Mouse (Mus musculus) liver, adult 2 months (tissue): ENCODE data around the gene Thbs3. TPM values are rescaled to one million over a fixed set of nuclear protein-coding genes. Genes with fewer than 3 reads are reported as not detected.

Experiments
- DNase-seq: peaks from one replicate; pipeline ENCODE4 v3.0.0-alpha.2; 2011; ENCODE audit warnings: low read depth, low spot score; ENCODE audit errors: extremely low read depth
- H3K27ac ChIP-seq: fragments of 200-500 bp; replicated peaks from 2 replicates; pipeline ENCODE4 v1.5.1; 2012; ENCODE audit warnings: low read depth, mild to moderate bottlenecking, control low read depth, inconsistent platforms, low read length; ENCODE audit not compliant: insufficient read depth
- H3K27me3 ChIP-seq: fragments of 200-500 bp; 2 replicates; pipeline ENCODE4 v1.6.1; 2012; ENCODE audit warnings: mild to moderate bottlenecking, moderate library complexity, low read length, inconsistent platforms; ENCODE audit not compliant: control insufficient read depth, insufficient read depth
- H3K36me3 ChIP-seq: fragments of 200-500 bp; 2 replicates; pipeline ENCODE4 v1.6.1; 2012; ENCODE audit warnings: low read length, inconsistent platforms; ENCODE audit not compliant: control insufficient read depth, insufficient read depth
- H3K4me1 ChIP-seq: fragments of 200-500 bp; 2 replicates; pipeline ENCODE4 v1.6.1; 2011; ENCODE audit warnings: low read length; ENCODE audit not compliant: control insufficient read depth, insufficient read depth
- H3K4me3 ChIP-seq: fragments of 200-500 bp; 2 replicates; pipeline ENCODE4 v1.5.1; 2011; ENCODE audit warnings: low read depth, mild to moderate bottlenecking, control low read depth, low read length, moderate library complexity; ENCODE audit not compliant: insufficient read depth
- H3K79me2 ChIP-seq: fragments of 200-500 bp; 2 replicates; pipeline ENCODE4 v1.6.1; 2012; ENCODE audit warnings: inconsistent platforms, mild to moderate bottlenecking, low read length, moderate library complexity; ENCODE audit not compliant: control insufficient read depth, insufficient read depth
- H3K9ac ChIP-seq: fragments of 200-500 bp; 2 replicates; pipeline ENCODE4 v1.6.1; 2012; ENCODE audit warnings: low read depth, mild to moderate bottlenecking, control low read depth, inconsistent platforms, low read length
- CTCF ChIP-seq: fragments of 200-500 bp; IDR thresholded peaks from 2 replicates; pipeline ENCODE4 v1.5.1; 2011; ENCODE audit warnings: low read depth, low read length, control low read depth
- POLR2A ChIP-seq: fragments of 200-500 bp; IDR thresholded peaks from 2 replicates; pipeline ENCODE4 v1.6.1; 2011; ENCODE audit warnings: low read length, control low read depth; ENCODE audit not compliant: insufficient read depth; ENCODE audit errors: extremely low read depth
- WGBS: fragments of 180-500 bp; shearing (Covaris S2); methylation state at CpG from one replicate; pipeline ENCODE4 v1.1.7; 2018; 5-methylcytosine and 5-hydroxymethylcytosine counted together
- polyA plus RNA-seq: library from polyadenylated mRNA; depleted of rRNA; stranded (reverse); fragments of >200 nt; gene quantifications from 2 replicates; pipeline ENCODE4 v1.2.3, GENCODE M21; 2012
- total RNA-seq: library from RNA; depleted of rRNA; stranded (reverse); fragments of >200 nt; gene quantifications from 2 replicates; pipeline ENCODE4 v1.2.3, GENCODE M21; 2014

The Thbs3 gene
- total and polyA plus RNA-seq, 2 experiments = 0.92 to 1.2 TPM

- Histone ChIP-seq H3K4me1 (peaks cover 12% of the 10 kb centered on the region; the same call in 1 of the 2 replicates), H3K27ac (no peak overlapping the region), H3K9ac (no peak overlapping the region), H3K4me3 (0 out of 2 replicates have a peak overlapping the region, but pooled peaks have one; percentile 15), H3K79me2 (no peaks in the 10 kb centered on the region), H3K27me3 (no peaks in the 10 kb centered on the region), H3K36me3 (no peaks in the 10 kb centered on the region)
- 5% methylated on average over 19 of the region's 26 CpGs for WGBS
- TF ChIP-seq POLR2A (no peak), CTCF (no peak)
- no peak for DNase-seq
These were observed 30.2 kb downstream of the Thbs3 start for GRCm38 (mm10) chr3:89244982-89245687.

DNA sequence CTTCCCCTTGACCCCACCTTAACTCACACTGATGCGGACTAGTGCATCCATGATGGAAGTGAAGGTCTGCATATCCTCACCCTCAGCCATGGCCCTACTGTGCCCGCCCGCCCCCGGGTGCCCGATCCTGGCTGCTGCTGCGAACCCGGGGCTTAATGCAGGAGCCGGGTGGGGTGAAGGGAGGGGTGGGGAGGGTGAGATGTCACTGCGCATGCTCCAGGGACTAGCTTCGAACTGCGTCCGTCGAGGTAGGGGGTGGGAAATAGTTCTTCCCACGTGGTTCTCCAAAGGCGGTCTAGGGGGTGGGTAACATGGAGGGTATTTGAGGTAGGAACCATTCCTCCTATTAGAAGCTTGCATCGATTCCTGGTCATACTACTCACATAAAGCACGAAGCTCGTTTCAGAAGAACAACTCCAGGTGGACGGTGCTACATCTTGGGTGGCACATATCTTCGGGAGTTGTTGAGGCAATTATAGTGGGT is 30.8 kb downstream of the Thbs3 start, which contains the start of gene Krtcap2:
Krtcap2 (plus strand) TSS at position 279 of the 484 bp plus-strand sequence.
- WGBS = 6% methylated on average over 20 of the region's 20 CpGs

GRCm38 (mm10) chr3:89246261-89247100 is 31.5 kb downstream of the Thbs3 start, which contains the start of gene Trim46:
Gene Trim46, minus strand, starts transcription at chr3:89246309.
- peak; percentile 73 for DNase-seq
- no peaks in the 10 kb centered on the region for H3K27me3 ChIP-seq
- peak within 1 kb of the TSS; percentile 75 for H3K27ac ChIP-seq
- H3K79me2 ChIP-seq = no peaks in the 10 kb centered on the region
- no peaks in the 10 kb centered on the region for H3K36me3 ChIP-seq
- peak; percentile 95 for TF ChIP-seq CTCF
- TF ChIP-seq POLR2A = 0 out of 2 replicates have a peak, but pooled peaks have one; percentile 25
- peak within 1 kb of the TSS; percentile 74 for H3K4me3 ChIP-seq
- H3K9ac ChIP-seq = peak within 1 kb of the TSS; percentile 82
- under 1% methylated on average over 42 of the region's 42 CpGs for WGBS
- peaks cover 19% of the 10 kb centered on the region for H3K4me1 ChIP-seq

More for the DNA sequence above, 30.8 kb downstream of the Thbs3 start, which contains the start of gene Krtcap2:
- Histone ChIP-seq H3K4me1 (peaks cover 15% of the 10 kb centered on the region), H3K9ac (peak within 1 kb of the TSS; percentile 82), H3K27me3 (no peaks in the 10 kb centered on the region), H3K36me3 (no peaks in the 10 kb centered on the region), H3K27ac (peak within 1 kb of the TSS; percentile 75), H3K79me2 (no peaks in the 10 kb centered on the region), H3K4me3 (peak within 1 kb of the TSS; percentile 74)
- no peak for DNase-seq
- no peak for TF ChIP-seq POLR2A
- TF ChIP-seq CTCF = no peak

DNA sequence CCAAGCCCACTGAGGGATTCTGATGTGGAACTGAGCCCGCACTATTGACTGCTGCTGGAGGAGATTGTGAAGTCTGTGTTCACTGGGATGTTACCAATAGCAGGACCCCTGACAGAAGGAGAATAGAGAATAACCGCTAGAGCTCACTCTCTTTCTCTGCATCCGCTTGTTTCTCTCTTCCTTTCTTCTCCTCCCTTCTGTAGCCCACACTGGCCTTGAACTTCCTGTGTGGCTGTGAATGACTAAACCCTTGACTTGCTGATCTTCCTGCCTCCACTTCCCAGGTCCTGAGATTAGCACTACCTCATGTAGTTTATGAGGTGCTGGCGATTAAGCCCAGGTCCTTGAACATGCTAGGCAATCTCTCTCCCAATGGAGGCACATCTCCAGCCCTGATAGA is 32.5 kb downstream of the Thbs3 start:
- TF ChIP-seq POLR2A (no peak), CTCF (no peak)
- Histone ChIP-seq H3K27me3 (no peaks in the 10 kb centered on the region), H3K4me1 (peaks cover 15% of the 10 kb centered on the region)

DNA sequence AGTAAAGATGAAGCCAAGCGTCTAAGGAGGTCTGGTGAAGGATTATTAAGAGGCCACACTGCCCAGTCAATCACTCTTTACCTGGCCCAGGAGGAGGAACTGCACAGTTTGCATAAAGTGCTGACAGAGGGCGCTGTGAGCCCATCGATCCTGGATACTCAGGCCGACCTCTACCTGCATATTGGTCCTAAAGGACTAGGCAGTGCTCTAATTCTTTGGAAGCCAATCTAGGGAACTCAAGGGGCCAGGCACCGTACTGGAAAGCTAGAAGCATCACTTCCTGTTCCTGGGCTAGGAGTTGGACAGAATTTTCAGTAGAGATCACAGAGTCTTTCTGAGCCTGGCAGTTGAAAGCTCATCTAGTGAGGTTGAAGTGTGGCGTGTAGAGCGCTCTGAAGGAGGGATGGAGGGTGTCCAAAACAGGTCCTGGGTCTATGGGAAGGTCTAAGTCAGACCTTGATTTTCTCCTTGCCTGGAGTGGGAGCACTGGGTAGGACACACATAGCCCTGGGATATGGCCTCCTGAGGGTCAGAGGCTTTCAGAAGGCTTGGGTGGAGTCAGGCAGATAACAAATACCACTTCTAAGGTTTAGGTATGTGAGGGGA is 35.6 kb downstream of the Thbs3 start:
- Histone ChIP-seq H3K9ac (no peak overlapping the region), H3K4me3 (no peak overlapping the region), H3K4me1 (peaks cover 13% of the 10 kb centered on the region), H3K27ac (no peak overlapping the region), H3K79me2 (no peaks in the 10 kb centered on the region), H3K36me3 (no peaks in the 10 kb centered on the region), H3K27me3 (no peaks in the 10 kb centered on the region)
- 22% methylated on average over 7 of the region's 7 CpGs for WGBS
- DNase-seq = peak; percentile 64
- peak; percentile 90 for TF ChIP-seq CTCF
- TF ChIP-seq POLR2A = no peak

More for the DNA sequence above, 32.5 kb downstream of the Thbs3 start:
- DNase-seq = no peak
- H3K79me2 ChIP-seq = no peaks in the 10 kb centered on the region
- no peak overlapping the region for H3K9ac ChIP-seq
- 80% methylated on average over 4 of the region's 4 CpGs for WGBS
- no peaks in the 10 kb centered on the region for H3K36me3 ChIP-seq
- H3K4me3 ChIP-seq = no peak overlapping the region
- no peak overlapping the region for H3K27ac ChIP-seq
